Mouse (Mus musculus) urinary bladder, adult 2 months (tissue): ENCODE data around the gene Gm45234. TPM values are rescaled to one million over a fixed set of nuclear protein-coding genes. Genes with fewer than 3 reads are reported as not detected.

Source experiments
- DNase-seq: peaks from one replicate; pipeline ENCODE4 v3.0.0; 2022; ENCODE audit warnings: low spot score
- polyA plus RNA-seq: library from polyadenylated mRNA; depleted of rRNA; stranded (reverse); fragments of >200 nt; gene quantifications from 2 replicates; pipeline ENCODE4 v1.2.3, GENCODE M21; 2012

The Gm45234 gene
- polyA plus RNA-seq, 1 experiment, result not detected

GRCm38 (mm10) chr6:124740211-124740887 is 15.5 kb downstream of the Gm45234 start:
- no peak for DNase-seq

- DNase-seq, result no peak
These were observed 16.5 kb downstream of the Gm45234 start for GRCm38 (mm10) chr6:124739231-124739796.

- DNase-seq, result peak; percentile 56
These were observed 17.3 kb downstream of the Gm45234 start, which contains the start of gene Ptpn6 for GRCm38 (mm10) chr6:124738511-124739023. Ptpn6 (minus strand) TSS chr6:124738714.

- DNase-seq, result no peak
These were observed 18.8 kb downstream of the Gm45234 start for GRCm38 (mm10) chr6:124737040-124737439.

GRCm38 (mm10) chr6:124734417-124734816 is 21.4 kb downstream of the Gm45234 start:
- DNase-seq, result no peak

- no peak for DNase-seq
These were observed 23.1 kb downstream of the Gm45234 start for GRCm38 (mm10) chr6:124732476-124733370.

- DNase-seq, result no peak
These were observed 24.8 kb downstream of the Gm45234 start for GRCm38 (mm10) chr6:124731038-124731437.

- no peak for DNase-seq
These were observed 25.7 kb downstream of the Gm45234 start for GRCm38 (mm10) chr6:124729850-124730705.

GRCm38 (mm10) chr6:124728621-124729020 is 27.2 kb downstream of the Gm45234 start:
- DNase-seq, result no peak

- no peak for DNase-seq
These were observed 31.3 kb downstream of the Gm45234 start for GRCm38 (mm10) chr6:124724472-124724871.

GRCm38 (mm10) chr6:124723541-124723940 is 32.3 kb downstream of the Gm45234 start:
- no peak for DNase-seq

GRCm38 (mm10) chr6:124722876-124723473 is 32.8 kb downstream of the Gm45234 start:
- no peak for DNase-seq

GRCm38 (mm10) chr6:124720904-124721303 is 34.9 kb downstream of the Gm45234 start:
- no peak for DNase-seq

GRCm38 (mm10) chr6:124719354-124719978 is 36.4 kb downstream of the Gm45234 start:
- no peak for DNase-seq

- no peak for DNase-seq
These were observed 37.1 kb downstream of the Gm45234 start for GRCm38 (mm10) chr6:124718703-124719102.

GRCm38 (mm10) chr6:124717968-124718367 is 37.9 kb downstream of the Gm45234 start:
- no peak for DNase-seq

- no peak for DNase-seq
These were observed 38.8 kb downstream of the Gm45234 start for GRCm38 (mm10) chr6:124716864-124717490.

GRCm38 (mm10) chr6:124712918-124713317 is 42.9 kb downstream of the Gm45234 start:
- no peak for DNase-seq

- DNase-seq, result peak; percentile 93
These were observed 43.7 kb downstream of the Gm45234 start, which contains the start of the genes Emg1 and Phb2 for GRCm38 (mm10) chr6:124711824-124712782. Emg1 (minus strand) TSS chr6:124712178. Phb2 (plus strand) TSS chr6:124712336.
